Mouse (Mus musculus) stomach, postnatal 0 days (tissue): ENCODE measurements around the gene Retreg1. TPM values are rescaled to one million over a fixed set of nuclear protein-coding genes. Genes with fewer than 3 reads are reported as not detected.

Experiments
- ATAC-seq: fragments of 200-750 bp; cut with Nextera tagmentation; 2 replicates; pipeline ENCODE4 v1.8.0; 2017; ENCODE audit not compliant: low FRiP score, low TSS enrichment
- DNase-seq: peaks from one replicate; pipeline ENCODE4 v3.0.0-alpha.2; 2016; ENCODE audit warnings: low spot score
- H3K27ac ChIP-seq: fragments of 300-500 bp; sonication (generic); replicated peaks from 2 replicates; pipeline ENCODE4 v1.5.1; 2014; ENCODE audit warnings: mild to moderate bottlenecking, control low read depth
- H3K27me3 ChIP-seq: fragments of 300-500 bp; sonication (generic); 2 replicates; pipeline ENCODE4 v1.6.1; 2014; ENCODE audit warnings: low read length; ENCODE audit not compliant: control insufficient read depth, insufficient read depth
- H3K36me3 ChIP-seq: fragments of 300-500 bp; sonication (generic); 2 replicates; pipeline ENCODE4 v1.6.1; 2014; ENCODE audit warnings: low read length, mixed read lengths; ENCODE audit not compliant: control insufficient read depth, insufficient read depth
- H3K4me1 ChIP-seq: fragments of 300-500 bp; sonication (generic); replicated peaks from 2 replicates; pipeline ENCODE4 v1.6.1; 2014; ENCODE audit warnings: antibody characterized with exemption; ENCODE audit not compliant: control insufficient read depth, insufficient read depth
- H3K4me2 ChIP-seq: fragments of 300-500 bp; sonication (generic); replicated peaks from 2 replicates; pipeline ENCODE4 v1.6.1; 2014; ENCODE audit warnings: low read depth, mild to moderate bottlenecking, control low read depth, moderate library complexity
- H3K4me3 ChIP-seq: fragments of 300-500 bp; sonication (generic); 2 replicates; pipeline ENCODE4 v1.5.1; 2014; ENCODE audit warnings: low read depth, low read length, control low read depth
- H3K9ac ChIP-seq: fragments of 300-500 bp; sonication (generic); 2 replicates; pipeline ENCODE4 v1.6.1; 2014; ENCODE audit warnings: mild to moderate bottlenecking, low read length, control low read depth, mixed read lengths
- H3K9me3 ChIP-seq: fragments of 300-500 bp; sonication (generic); 2 replicates; pipeline ENCODE4 v1.6.1; 2016; ENCODE audit warnings: low read length; ENCODE audit not compliant: control insufficient read depth
- CTCF ChIP-seq: IDR thresholded peaks from 2 replicates; pipeline ENCODE4 v1.5.1; 2016; ENCODE audit warnings: antibody characterized with exemption, low read depth, mild to moderate bottlenecking, moderate library complexity
- EP300 ChIP-seq: optimal IDR thresholded peaks from 2 replicates; pipeline ENCODE3; 2016; ENCODE audit warnings: antibody characterized with exemption
- WGBS: fragments of 180-500 bp; shearing (Covaris S2); extraction: QIAGEN DNeasy Blood & Tissue Kit; methylation state at CpG from one replicate; pipeline ENCODE4 v1.1.7; 2014; 5-methylcytosine and 5-hydroxymethylcytosine counted together
- polyA plus RNA-seq: library from polyadenylated mRNA; unstranded; fragments of >200 nt; fragmentation: Nextera tagmentation; extraction: Ambion mirVana; gene quantifications from 2 replicates; pipeline ENCODE4 v1.2.1, GENCODE M21; 2015

Retreg1 gene
- polyA plus RNA-seq, 1 experiment from 2014 or later = 32.8 TPM

- Histone ChIP-seq H3K9ac (no peak overlapping the region), H3K27ac (no peak overlapping the region), H3K9me3 (no peaks in the 10 kb centered on the region), H3K4me2 (no peak overlapping the region), H3K27me3 (no peaks in the 10 kb centered on the region), H3K4me3 (no peak overlapping the region), H3K36me3 (peaks cover 42% of the 10 kb centered on the region), H3K4me1 (no peaks in the 10 kb centered on the region)
- no peak for DNase-seq
- no peak for ATAC-seq
- WGBS = 88% methylated on average over 5 of the region's 5 CpGs
- no peak; the same call in 1 of the 2 replicates for TF ChIP-seq CTCF
- TF ChIP-seq EP300 = no peak
These were observed 41.3 kb upstream of the Retreg1 start for GRCm38 (mm10) chr15:25801726-25802125.

GRCm38 (mm10) chr15:25802194-25802593 lies 40.8 kb upstream of the Retreg1 start:
- WGBS = 74% methylated on average over 8 of the region's 8 CpGs

GRCm38 (mm10) chr15:25803111-25803510 lies 39.9 kb upstream of the Retreg1 start:
- no peaks in the 10 kb centered on the region for H3K9me3 ChIP-seq
- no peak for ATAC-seq

More at GRCm38 (mm10) chr15:25802194-25802593, 40.8 kb upstream of the Retreg1 start:
- Histone ChIP-seq H3K9ac (no peak overlapping the region), H3K4me1 (no peaks in the 10 kb centered on the region), H3K4me3 (no peak overlapping the region), H3K27ac (no peak overlapping the region), H3K27me3 (no peaks in the 10 kb centered on the region), H3K4me2 (no peak overlapping the region), H3K9me3 (no peaks in the 10 kb centered on the region), H3K36me3 (peaks cover 42% of the 10 kb centered on the region)
- ATAC-seq (no peak), DNase-seq (no peak)
- no peak for TF ChIP-seq EP300
- no peak for TF ChIP-seq CTCF

GRCm38 (mm10) chr15:25805336-25806110 lies 37.5 kb upstream of the Retreg1 start:
- DNase-seq (peak; percentile 66), ATAC-seq (peak; percentile 55)
- no peaks in the 10 kb centered on the region for H3K9me3 ChIP-seq
- WGBS = 72% methylated on average over 21 of the region's 21 CpGs
- no peak overlapping the region for H3K4me3 ChIP-seq
- peaks cover 57% of the 10 kb centered on the region for H3K36me3 ChIP-seq
- H3K27ac ChIP-seq = 0 out of 2 replicates have a peak overlapping the region, but pooled peaks have one; percentile 40
- no peaks in the 10 kb centered on the region for H3K4me1 ChIP-seq
- H3K27me3 ChIP-seq = no peaks in the 10 kb centered on the region
- H3K9ac ChIP-seq = no peak overlapping the region
- no peak overlapping the region for H3K4me2 ChIP-seq
- TF ChIP-seq CTCF (peak; percentile 88), EP300 (no peak)

More at GRCm38 (mm10) chr15:25803111-25803510, 39.9 kb upstream of the Retreg1 start:
- H3K27ac ChIP-seq = no peak overlapping the region
- H3K9ac ChIP-seq = no peak overlapping the region
- 87% methylated on average over 15 of the region's 15 CpGs for WGBS
- no peak overlapping the region for H3K4me3 ChIP-seq
- H3K4me2 ChIP-seq = no peak overlapping the region
- TF ChIP-seq EP300 (no peak), CTCF (no peak)
- DNase-seq = no peak
- H3K4me1 ChIP-seq = no peaks in the 10 kb centered on the region
- peaks cover 49% of the 10 kb centered on the region for H3K36me3 ChIP-seq
- no peaks in the 10 kb centered on the region for H3K27me3 ChIP-seq

GRCm38 (mm10) chr15:25806363-25806762 lies 36.6 kb upstream of the Retreg1 start:
- no peak for TF ChIP-seq EP300
- TF ChIP-seq CTCF = no peak
- no peak overlapping the region for H3K4me3 ChIP-seq
- no peaks in the 10 kb centered on the region for H3K4me1 ChIP-seq
- no peak overlapping the region for H3K4me2 ChIP-seq
- H3K36me3 ChIP-seq = peaks cover 55% of the 10 kb centered on the region
- H3K9me3 ChIP-seq = no peaks in the 10 kb centered on the region
- 79% methylated on average over 17 of the region's 17 CpGs for WGBS
- DNase-seq (no peak), ATAC-seq (no peak)
- no peak overlapping the region for H3K27ac ChIP-seq
- H3K27me3 ChIP-seq = no peaks in the 10 kb centered on the region
- H3K9ac ChIP-seq = no peak overlapping the region

GRCm38 (mm10) chr15:25806878-25807277 lies 36.1 kb upstream of the Retreg1 start:
- DNase-seq (no peak), ATAC-seq (no peak)
- Histone ChIP-seq H3K4me3 (no peak overlapping the region), H3K27ac (no peak overlapping the region), H3K9me3 (no peaks in the 10 kb centered on the region), H3K27me3 (no peaks in the 10 kb centered on the region), H3K9ac (no peak overlapping the region), H3K4me1 (no peaks in the 10 kb centered on the region), H3K36me3 (peaks cover 54% of the 10 kb centered on the region), H3K4me2 (no peak overlapping the region)
- TF ChIP-seq CTCF = no peak
- no peak for TF ChIP-seq EP300
- 89% methylated on average over 9 of the region's 9 CpGs for WGBS
